Mouse (Mus musculus): ENCODE data around the gene Zc3h10.

Gene Zc3h10

GRCm38 (mm10) chr10:128524732-128525662 is 22.6 kb downstream of the Zc3h10 start:
- DNase-seq (ENCODE audit: low read depth, low spot score) = peak; percentile 73

- no peak for DNase-seq (ENCODE audit: low read depth, low spot score)
Observed at GRCm38 (mm10) chr10:128524111-128524731, 23.4 kb downstream of the Zc3h10 start.

GRCm38 (mm10) chr10:128522351-128522750 is 25.2 kb downstream of the Zc3h10 start:
- no peak for DNase-seq (ENCODE audit: low read depth, low spot score)

GRCm38 (mm10) chr10:128520591-128520990 is 27.0 kb downstream of the Zc3h10 start:
- no peak for DNase-seq (ENCODE audit: low read depth, low spot score)

GRCm38 (mm10) chr10:128518833-128519232 is 28.7 kb downstream of the Zc3h10 start:
- peak; percentile 57 for DNase-seq (ENCODE audit: low read depth, low spot score)

- no peak for DNase-seq (ENCODE audit: low read depth, low spot score)
Observed at GRCm38 (mm10) chr10:128516677-128517076, 30.9 kb downstream of the Zc3h10 start.

GRCm38 (mm10) chr10:128516029-128516428 is 31.5 kb downstream of the Zc3h10 start:
- no peak for DNase-seq (ENCODE audit: low read depth, low spot score)

- DNase-seq (ENCODE audit: low read depth, low spot score) = no peak
Observed at GRCm38 (mm10) chr10:128515044-128515443, 32.5 kb downstream of the Zc3h10 start.

GRCm38 (mm10) chr10:128511761-128512160 is 35.8 kb downstream of the Zc3h10 start:
- DNase-seq (ENCODE audit: low read depth, low spot score) = no peak

GRCm38 (mm10) chr10:128511189-128511588 is 36.4 kb downstream of the Zc3h10 start:
- no peak for DNase-seq (ENCODE audit: low read depth, low spot score)

- DNase-seq (ENCODE audit: low read depth, low spot score) = no peak
Observed at GRCm38 (mm10) chr10:128510301-128510700, 37.3 kb downstream of the Zc3h10 start.

- no peak for DNase-seq (ENCODE audit: low read depth, low spot score)
Observed at GRCm38 (mm10) chr10:128509831-128510230, 37.7 kb downstream of the Zc3h10 start.

- no peak for DNase-seq (ENCODE audit: low read depth, low spot score)
Observed at GRCm38 (mm10) chr10:128509203-128509602, 38.4 kb downstream of the Zc3h10 start.

- DNase-seq (ENCODE audit: low read depth, low spot score) = no peak
Observed at GRCm38 (mm10) chr10:128508260-128508659, 39.3 kb downstream of the Zc3h10 start.

- DNase-seq (ENCODE audit: low read depth, low spot score) = peak; percentile 26
Observed at GRCm38 (mm10) chr10:128505974-128506373, 41.6 kb downstream of the Zc3h10 start.

- peak; percentile 49 for DNase-seq (ENCODE audit: low read depth, low spot score)
Observed at GRCm38 (mm10) chr10:128505371-128505667, 42.3 kb downstream of the Zc3h10 start.

- peak; percentile 62 for DNase-seq (ENCODE audit: low read depth, low spot score)
Observed at GRCm38 (mm10) chr10:128504641-128505370, 42.8 kb downstream of the Zc3h10 start.

GRCm38 (mm10) chr10:128504012-128504411 is 43.6 kb downstream of the Zc3h10 start:
- DNase-seq (ENCODE audit: low read depth, low spot score) = no peak

- no peak for DNase-seq (ENCODE audit: low read depth, low spot score)
Observed at GRCm38 (mm10) chr10:128503532-128503931, 44.0 kb downstream of the Zc3h10 start.

- no peak for DNase-seq (ENCODE audit: low read depth, low spot score)
Observed at GRCm38 (mm10) chr10:128502341-128502740, 45.2 kb downstream of the Zc3h10 start.

GRCm38 (mm10) chr10:128499116-128499671 is 48.4 kb downstream of the Zc3h10 start:
- DNase-seq (ENCODE audit: low read depth, low spot score) = peak; percentile 79

GRCm38 (mm10) chr10:128498590-128498989 is 49.0 kb downstream of the Zc3h10 start, which contains the start of gene Myl6b:
Gene Myl6b, minus strand, starts transcription at chr10:128498685.
- DNase-seq (ENCODE audit: low read depth, low spot score) = peak; percentile 98
